Mouse (Mus musculus) myocyte (in vitro differentiated cells): ENCODE data around the gene Gsk3a.

Experiments used
- E2F4 ChIP-seq: IDR thresholded peaks from one replicate; pipeline ENCODE4 v1.6.1; 2011; ENCODE audit warnings: mild to moderate bottlenecking, control low read depth, moderate library complexity; ENCODE audit not compliant: insufficient read depth
- MAX ChIP-seq: IDR thresholded peaks from one replicate; pipeline ENCODE4 v1.6.1; 2011; ENCODE audit warnings: low read depth, mild to moderate bottlenecking, control low read depth
- MYOD1 ChIP-seq, 3 experiments: IDR thresholded peaks; one replicate each; pipeline ENCODE4 v1.6.1; 2011; ENCODE audit warnings: control low read depth in 2 of 3, low read depth in 2 of 3, mild to moderate bottlenecking in 2 of 3, moderate library complexity in 1 of 3; ENCODE audit not compliant: insufficient read length in 2 of 3, control insufficient read depth in 1 of 3
- MYOG ChIP-seq, 3 experiments: IDR thresholded peaks; one replicate each; pipeline ENCODE4 v1.6.1; 2011; ENCODE audit warnings: control low read depth in 2 of 3, low read depth in 2 of 3, mild to moderate bottlenecking in 2 of 3; ENCODE audit not compliant: insufficient read length in 2 of 3, control insufficient read depth in 1 of 3, insufficient read depth in 1 of 3
- POLR2A ChIP-seq: IDR thresholded peaks from one replicate; pipeline ENCODE4 v1.6.1; 2011; ENCODE audit warnings: low read depth, mild to moderate bottlenecking, control low read depth, moderate library complexity; ENCODE audit not compliant: insufficient read length
- TCF12 ChIP-seq: IDR thresholded peaks from one replicate; pipeline ENCODE4 v1.6.1; 2011; ENCODE audit warnings: mild to moderate bottlenecking, control low read depth; ENCODE audit not compliant: poor library complexity, insufficient read depth, severe bottlenecking

- TF ChIP-seq MYOD1 (IDR thresholded peaks at IDR 0.05; ENCODE audit: control insufficient read depth in 1 of 3, insufficient read length in 2 of 3, low read depth in 2 of 3) (no peak), E2F4 (no peak), POLR2A (no peak), TCF12 (no peak), MYOG (IDR thresholded peaks at IDR 0.05; ENCODE audit: control insufficient read depth in 1 of 3, insufficient read depth in 1 of 3, insufficient read length in 2 of 3, low read depth in 2 of 3) (no peak), MAX (no peak)
Measured at GRCm38 (mm10) chr7:25286989-25287388, 49.3 kb upstream of the Gsk3a start.
